Mouse (Mus musculus): Measurements from ENCODE around the gene Maml3. TPM values are rescaled to one million over a fixed set of nuclear protein-coding genes. Genes with fewer than 3 reads are reported as not detected.

The Maml3 gene
- polyA plus RNA-seq, 1 experiment from 2014 or later = 1.5 TPM

DNA sequence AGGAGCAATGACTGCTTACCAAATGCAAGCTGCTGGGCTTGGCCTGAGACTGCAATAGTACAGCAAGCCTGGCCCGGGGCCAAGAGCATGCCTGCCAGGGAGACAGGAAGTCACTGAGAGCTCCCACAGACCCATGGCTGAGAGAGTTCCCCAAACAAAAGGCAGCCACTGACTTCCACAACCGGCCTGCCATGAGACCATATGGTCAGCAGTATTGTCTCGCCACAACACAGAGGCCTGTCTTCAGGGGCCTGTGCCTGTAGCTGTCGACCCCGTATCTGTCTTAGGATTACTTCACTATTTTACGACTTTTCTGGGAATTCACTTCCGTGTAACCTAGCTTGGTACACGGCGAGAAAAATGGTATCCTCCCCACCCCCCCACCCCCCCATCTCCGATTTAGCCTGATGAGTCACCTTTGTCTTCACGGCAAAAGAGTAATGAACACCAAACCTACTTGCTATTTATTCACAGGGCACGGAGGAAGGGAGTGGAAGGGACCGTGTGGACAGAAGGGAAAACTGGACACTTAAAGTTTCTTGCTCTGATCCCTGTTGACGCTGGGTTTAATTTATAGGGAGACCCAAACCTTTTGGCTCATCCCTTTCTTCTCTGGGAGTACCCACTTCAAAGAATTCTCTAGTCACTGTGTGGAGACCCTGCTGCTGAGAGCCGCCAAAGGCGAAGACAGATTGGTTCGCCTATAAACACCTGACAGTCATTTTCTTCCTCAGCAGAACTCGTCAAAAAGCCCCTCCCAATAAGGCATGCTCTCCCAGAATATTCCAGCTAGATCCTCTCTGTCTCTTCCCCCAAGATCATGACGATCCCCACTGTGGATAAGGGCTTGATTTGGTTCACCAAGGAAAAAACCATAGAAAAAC is 16.2 kb downstream of the Maml3 start:
- Histone ChIP-seq H3K27me3 (replicated peaks) (no peaks in the 10 kb centered on the region), H3K4me2 (peak overlapping the region; percentile 43), H3K27ac (peak overlapping the region; percentile 62), H3K9me3 (replicated peaks) (no peaks in the 10 kb centered on the region), H3K4me1 (peaks cover 47% of the 10 kb centered on the region), H3K9ac (peak overlapping the region; percentile 20; the same call in 1 of the 2 replicates), H3K36me3 (no peaks in the 10 kb centered on the region), H3K4me3 (no peak overlapping the region)
- peak; percentile 64 for ATAC-seq
- WGBS (ENCODE audit: insufficient replicate concordance) = 28% methylated on average over 19 of the region's 19 CpGs

DNA sequence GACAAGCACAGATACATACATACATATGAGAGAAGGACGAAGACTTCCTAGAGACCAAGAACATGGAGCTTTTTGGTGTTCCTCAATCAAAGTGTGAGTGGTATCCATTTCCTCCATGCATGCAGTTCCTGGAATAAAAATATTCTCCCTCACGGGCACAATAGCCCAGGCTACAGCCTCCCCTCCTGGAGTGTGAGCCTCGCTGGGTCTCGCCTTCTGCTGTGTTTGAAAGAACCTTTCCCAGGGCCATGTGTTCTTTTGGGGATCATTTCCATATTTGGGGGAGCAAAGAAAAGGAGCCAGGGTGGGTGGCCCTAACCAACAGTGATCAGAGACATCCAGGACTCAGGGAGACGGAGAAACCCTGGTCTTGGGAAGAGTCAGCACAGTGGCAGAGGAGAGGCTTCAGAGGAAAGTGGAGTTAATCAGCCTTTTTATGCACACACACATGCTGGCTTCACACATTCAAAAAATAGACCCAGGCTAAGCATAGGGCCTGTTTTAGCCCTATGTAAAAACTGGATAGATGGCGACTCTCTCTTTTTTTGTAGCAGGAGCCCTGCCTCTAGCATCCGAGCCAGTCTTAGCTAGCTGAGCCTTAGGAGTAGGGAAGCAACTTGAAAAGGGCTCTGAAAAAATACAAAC is 17.1 kb downstream of the Maml3 start:
- 71% methylated on average over 7 of the region's 7 CpGs for WGBS (ENCODE audit: insufficient replicate concordance)
- H3K4me3 ChIP-seq = no peak overlapping the region
- H3K36me3 ChIP-seq = no peaks in the 10 kb centered on the region
- no peak overlapping the region for H3K4me2 ChIP-seq
- H3K27me3 ChIP-seq (replicated peaks) = no peaks in the 10 kb centered on the region
- H3K27ac ChIP-seq = peak overlapping the region; percentile 62; the same call in 1 of the 2 replicates
- ATAC-seq = no peak
- no peaks in the 10 kb centered on the region for H3K9me3 ChIP-seq (replicated peaks)
- no peak overlapping the region for H3K9ac ChIP-seq
- peaks cover 56% of the 10 kb centered on the region for H3K4me1 ChIP-seq

DNA sequence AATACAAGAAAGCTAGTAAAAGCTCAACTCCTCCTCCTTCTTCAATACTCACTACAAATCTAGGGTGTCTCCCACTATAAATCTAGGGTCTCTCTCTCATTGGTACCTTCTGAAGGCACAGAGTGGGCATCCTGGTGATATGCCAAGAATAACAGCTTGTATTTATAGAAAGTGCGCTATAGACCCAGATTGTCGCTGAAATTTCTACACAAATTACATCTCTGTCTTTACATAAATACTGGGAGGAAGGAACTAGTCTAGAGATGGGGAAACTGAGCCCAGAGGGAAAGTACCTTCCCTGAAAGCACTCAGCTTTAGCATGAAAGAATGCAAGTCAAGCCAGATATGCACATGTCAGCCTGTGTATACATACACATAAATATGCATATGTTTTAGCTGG is 26.1 kb downstream of the Maml3 start:
- no peak for ATAC-seq
- H3K9me3 ChIP-seq (replicated peaks) = no peaks in the 10 kb centered on the region
- no peak overlapping the region for H3K4me2 ChIP-seq
- H3K27me3 ChIP-seq (replicated peaks) = no peaks in the 10 kb centered on the region
- H3K4me1 ChIP-seq = peaks cover 27% of the 10 kb centered on the region
- H3K27ac ChIP-seq = no peak overlapping the region
- WGBS (ENCODE audit: insufficient replicate concordance) = 77% methylated on average over 2 of the region's 2 CpGs
- H3K9ac ChIP-seq = no peak overlapping the region
- H3K4me3 ChIP-seq = no peak overlapping the region
- H3K36me3 ChIP-seq = no peaks in the 10 kb centered on the region

DNA sequence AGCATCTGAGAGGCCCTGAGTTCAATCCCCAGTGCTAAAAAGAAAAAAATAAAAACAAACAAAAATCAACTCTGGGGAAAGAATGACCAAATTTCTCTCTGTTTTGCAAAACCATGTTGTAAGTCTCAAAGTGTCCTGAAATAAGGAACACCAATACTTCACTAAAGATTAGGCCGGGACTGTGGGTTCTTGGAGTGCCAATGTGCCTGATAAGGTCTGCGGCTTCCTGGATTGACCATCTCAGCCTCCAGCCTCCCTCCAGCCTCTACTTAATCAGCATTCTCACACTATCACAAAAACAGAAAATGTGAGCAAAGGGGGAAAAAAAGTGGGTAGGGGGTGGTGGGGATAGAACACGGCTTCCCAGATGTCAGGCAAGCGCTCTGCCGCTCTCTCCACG is 30.9 kb downstream of the Maml3 start:
- H3K27ac ChIP-seq = no peak overlapping the region
- peaks cover 39% of the 10 kb centered on the region for H3K4me1 ChIP-seq
- no peak overlapping the region for H3K9ac ChIP-seq
- peaks cover 7% of the 10 kb centered on the region for H3K27me3 ChIP-seq (replicated peaks)
- 19% methylated on average over 6 of the region's 6 CpGs for WGBS (ENCODE audit: insufficient replicate concordance)
- no peak overlapping the region for H3K4me3 ChIP-seq
- no peak for ATAC-seq
- H3K36me3 ChIP-seq = no peaks in the 10 kb centered on the region
- H3K9me3 ChIP-seq (replicated peaks) = no peaks in the 10 kb centered on the region
- no peak overlapping the region for H3K4me2 ChIP-seq

DNA sequence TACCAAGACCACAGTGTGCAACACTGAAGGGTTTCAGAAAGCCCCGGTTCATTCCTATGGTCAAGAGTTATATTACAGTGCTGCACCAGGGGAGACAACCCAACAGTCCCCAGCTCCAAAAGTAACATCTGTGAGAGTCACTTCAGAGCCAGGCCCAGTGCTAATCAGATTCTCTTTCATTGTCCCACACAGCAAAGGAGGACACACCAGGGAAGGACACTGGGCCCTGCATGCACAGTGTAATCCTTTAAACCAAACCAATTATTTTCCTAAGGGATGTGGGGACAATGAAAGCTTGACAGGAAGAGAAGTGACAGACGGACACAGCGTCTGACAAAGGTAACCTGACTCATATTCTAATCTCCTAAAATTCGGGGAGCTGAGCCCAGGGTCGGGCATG is 32.9 kb downstream of the Maml3 start:
- H3K9ac ChIP-seq = no peak overlapping the region
- H3K27ac ChIP-seq = no peak overlapping the region
- peaks cover 43% of the 10 kb centered on the region for H3K4me1 ChIP-seq
- H3K9me3 ChIP-seq (replicated peaks) = no peaks in the 10 kb centered on the region
- no peaks in the 10 kb centered on the region for H3K36me3 ChIP-seq
- peaks cover 7% of the 10 kb centered on the region for H3K27me3 ChIP-seq (replicated peaks)
- 55% methylated on average over 5 of the region's 5 CpGs for WGBS (ENCODE audit: insufficient replicate concordance)
- no peak overlapping the region for H3K4me3 ChIP-seq
- no peak overlapping the region for H3K4me2 ChIP-seq
- no peak for ATAC-seq

DNA sequence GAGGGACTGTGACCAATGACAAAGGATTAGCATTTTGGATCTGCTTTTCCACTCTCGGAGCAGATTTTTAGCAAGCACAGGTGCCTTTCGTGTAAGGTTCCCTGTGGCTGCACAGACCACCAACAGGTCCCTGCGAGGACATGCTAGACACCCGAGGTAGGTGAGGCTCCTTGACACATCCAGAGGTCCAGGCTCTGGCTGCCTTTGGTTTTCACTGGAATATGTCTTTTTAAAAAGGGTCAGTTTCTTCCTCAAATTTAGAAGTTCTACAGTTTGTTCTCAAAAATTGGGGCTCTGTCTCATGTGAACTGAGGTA is 34.8 kb downstream of the Maml3 start:
- H3K27ac ChIP-seq = peak overlapping the region; percentile 34; the same call in 1 of the 2 replicates
- H3K4me3 ChIP-seq = peak overlapping the region; percentile 46
- peaks cover 7% of the 10 kb centered on the region for H3K27me3 ChIP-seq (replicated peaks)
- no peak for ATAC-seq
- H3K36me3 ChIP-seq = no peaks in the 10 kb centered on the region
- WGBS (ENCODE audit: insufficient replicate concordance) = 6% methylated on average over 4 of the region's 4 CpGs
- peak overlapping the region; percentile 48 for H3K9ac ChIP-seq
- peaks cover 48% of the 10 kb centered on the region for H3K4me1 ChIP-seq
- peak overlapping the region; percentile 71 for H3K4me2 ChIP-seq
- no peaks in the 10 kb centered on the region for H3K9me3 ChIP-seq (replicated peaks)

DNA sequence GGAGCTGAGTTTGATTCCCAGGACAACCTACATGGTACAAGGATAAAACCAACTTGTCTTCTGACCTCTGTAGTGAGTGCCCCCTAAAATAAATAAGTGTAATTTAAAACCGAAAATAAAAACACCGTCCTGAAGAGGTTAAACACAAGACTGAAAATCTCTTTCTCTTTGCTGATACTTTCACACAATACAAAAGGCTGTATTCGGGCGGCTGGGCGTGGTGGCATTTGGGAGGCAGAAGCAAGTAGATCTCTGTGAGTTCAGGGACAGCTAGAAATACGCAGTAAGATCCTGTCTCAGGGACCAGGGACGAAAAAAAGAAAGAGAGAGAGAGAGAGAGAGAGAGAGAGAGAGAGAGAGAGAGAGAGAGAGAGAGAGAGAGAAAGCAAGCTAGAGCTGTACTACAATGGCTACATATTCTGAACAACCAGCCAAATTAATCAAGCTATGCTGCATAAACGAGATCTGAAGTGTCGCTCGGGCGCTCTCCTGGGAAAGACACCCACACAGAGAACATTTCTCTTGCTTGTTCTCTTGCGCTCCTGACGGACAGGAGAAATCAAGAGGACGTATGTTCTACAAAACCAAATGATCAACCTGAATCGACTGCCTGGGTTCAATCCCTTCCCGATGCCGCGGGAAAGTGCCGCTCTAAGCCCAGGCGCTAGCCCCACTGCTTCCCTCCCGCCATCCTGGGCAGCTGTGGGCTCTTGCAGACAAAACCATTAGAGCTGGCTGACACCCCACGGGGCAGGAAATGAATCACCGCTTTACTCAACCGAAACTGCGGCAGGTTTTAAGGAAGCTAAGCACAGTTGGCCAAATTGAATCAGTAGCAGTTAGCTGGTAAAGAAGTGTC is 35.3 kb downstream of the Maml3 start:
- Histone ChIP-seq H3K9ac (peak overlapping the region; percentile 48), H3K4me1 (peaks cover 43% of the 10 kb centered on the region), H3K36me3 (no peaks in the 10 kb centered on the region), H3K27ac (no peak overlapping the region), H3K4me2 (peak overlapping the region; percentile 71), H3K4me3 (peak overlapping the region; percentile 46), H3K27me3 (replicated peaks) (peaks cover 7% of the 10 kb centered on the region), H3K9me3 (replicated peaks) (no peaks in the 10 kb centered on the region)
- ATAC-seq = no peak
- 6% methylated on average over 25 of the region's 25 CpGs for WGBS (ENCODE audit: insufficient replicate concordance)

DNA sequence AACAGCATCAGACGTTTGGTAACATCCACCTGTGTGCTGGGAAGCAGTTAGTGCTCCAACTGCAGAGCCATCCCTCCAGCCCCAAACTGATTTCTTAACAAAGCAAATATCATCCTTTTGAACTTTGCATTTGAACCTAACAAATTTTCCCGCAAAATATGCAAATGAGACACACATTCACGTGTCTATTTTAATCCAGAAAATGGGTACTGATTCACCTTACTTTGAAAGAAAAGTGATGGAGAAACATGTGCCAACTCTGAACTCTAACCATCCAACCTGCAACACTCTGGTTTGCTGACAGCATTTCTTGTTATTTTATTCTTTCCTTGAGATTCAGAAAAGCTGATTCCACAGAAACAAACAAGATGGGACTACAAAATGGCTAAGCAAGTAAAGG is 36.0 kb downstream of the Maml3 start:
- WGBS (ENCODE audit: insufficient replicate concordance) = 42% methylated on average over 3 of the region's 3 CpGs
- no peaks in the 10 kb centered on the region for H3K9me3 ChIP-seq (replicated peaks)
- H3K4me1 ChIP-seq = peaks cover 36% of the 10 kb centered on the region
- H3K4me3 ChIP-seq = no peak overlapping the region
- peak overlapping the region; percentile 71 for H3K4me2 ChIP-seq
- H3K27me3 ChIP-seq (replicated peaks) = peaks cover 7% of the 10 kb centered on the region
- ATAC-seq = no peak
- no peak overlapping the region for H3K27ac ChIP-seq
- H3K9ac ChIP-seq = no peak overlapping the region
- no peaks in the 10 kb centered on the region for H3K36me3 ChIP-seq

DNA sequence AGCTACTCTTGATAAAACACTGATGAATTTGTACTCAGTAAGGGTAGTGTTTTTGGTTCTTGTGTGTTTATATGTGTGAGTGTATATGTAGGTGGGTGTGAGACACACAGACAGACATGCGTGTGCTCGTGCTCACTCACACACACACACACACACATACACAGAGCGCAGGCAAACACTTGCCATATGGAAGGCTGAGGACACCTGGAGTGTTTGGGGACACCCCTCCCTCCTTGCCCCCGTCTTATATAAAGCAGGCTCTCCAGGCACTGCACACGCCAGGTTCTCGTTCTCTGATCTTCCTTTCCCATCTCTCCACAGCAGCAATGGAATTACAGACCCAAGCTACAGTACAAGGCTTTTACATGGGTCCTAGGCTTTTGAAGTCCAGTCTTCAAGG is 37.7 kb downstream of the Maml3 start:
- Histone ChIP-seq H3K36me3 (no peaks in the 10 kb centered on the region), H3K9me3 (replicated peaks) (no peaks in the 10 kb centered on the region), H3K4me1 (peaks cover 25% of the 10 kb centered on the region), H3K4me2 (no peak overlapping the region), H3K4me3 (no peak overlapping the region), H3K27me3 (replicated peaks) (peaks cover 7% of the 10 kb centered on the region), H3K27ac (no peak overlapping the region), H3K9ac (no peak overlapping the region)
- ATAC-seq = no peak
- WGBS (ENCODE audit: insufficient replicate concordance) = 75% methylated on average over 6 of the region's 6 CpGs

DNA sequence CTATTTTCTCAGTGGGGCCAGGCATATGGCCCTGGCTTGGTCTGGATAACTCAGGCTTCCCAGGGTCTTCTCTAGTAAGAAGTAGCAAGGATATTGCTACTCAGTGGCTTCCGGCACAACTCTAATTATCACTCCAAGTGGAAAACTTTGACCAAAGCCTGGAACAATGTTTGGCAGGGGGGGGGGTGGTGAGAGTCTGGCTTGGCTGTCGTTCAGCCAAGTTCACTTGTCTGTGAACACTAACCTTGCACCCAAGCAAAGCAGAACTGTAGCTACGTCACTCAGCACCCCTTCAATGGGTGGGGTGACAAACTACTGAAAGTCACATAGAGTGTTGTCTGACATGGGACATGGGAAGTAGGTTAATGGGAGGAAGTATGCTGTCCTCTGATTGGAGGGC is 38.7 kb downstream of the Maml3 start:
- H3K4me3 ChIP-seq = no peak overlapping the region
- H3K36me3 ChIP-seq = no peaks in the 10 kb centered on the region
- H3K9ac ChIP-seq = no peak overlapping the region
- no peak for ATAC-seq
- no peaks in the 10 kb centered on the region for H3K9me3 ChIP-seq (replicated peaks)
- H3K27ac ChIP-seq = no peak overlapping the region
- peaks cover 23% of the 10 kb centered on the region for H3K4me1 ChIP-seq
- no peak overlapping the region for H3K4me2 ChIP-seq
- H3K27me3 ChIP-seq (replicated peaks) = peaks cover 7% of the 10 kb centered on the region
- 60% methylated on average over 3 of the region's 3 CpGs for WGBS (ENCODE audit: insufficient replicate concordance)

DNA sequence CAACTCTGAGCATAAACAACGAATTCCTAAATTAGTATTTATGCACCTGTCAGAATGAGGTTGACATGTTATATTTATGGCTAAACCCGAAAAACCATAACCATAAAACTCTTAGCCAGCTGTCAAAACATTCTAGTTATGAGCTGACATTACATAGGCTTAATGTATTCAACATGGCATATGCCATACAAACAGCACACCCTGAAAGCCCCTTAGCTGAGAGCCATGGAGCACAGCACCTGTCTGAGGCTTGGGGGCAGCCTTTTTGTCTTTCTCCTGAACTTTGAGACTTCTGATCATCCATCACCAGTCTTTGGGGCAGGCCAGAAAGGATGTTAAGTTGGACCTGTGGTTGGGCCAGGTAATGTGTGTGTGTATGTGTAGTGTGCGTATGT is 41.6 kb downstream of the Maml3 start:
- Histone ChIP-seq H3K9me3 (replicated peaks) (no peaks in the 10 kb centered on the region), H3K36me3 (no peaks in the 10 kb centered on the region), H3K27ac (no peak overlapping the region), H3K4me3 (no peak overlapping the region), H3K9ac (no peak overlapping the region), H3K27me3 (replicated peaks) (no peaks in the 10 kb centered on the region), H3K4me2 (no peak overlapping the region), H3K4me1 (0 out of 2 replicates have a peak, but pooled peaks cover 7% of the 10 kb centered on the region)
- ATAC-seq = no peak
- WGBS (ENCODE audit: insufficient replicate concordance) = 70% methylated on average over 3 of the region's 3 CpGs

Measured in liver, embryonic 12.5 days (tissue).